Mouse (Mus musculus) heart, adult 2 months (tissue): Measurements from ENCODE around the gene Wfikkn1. TPM values are rescaled to one million over a fixed set of nuclear protein-coding genes. Genes with fewer than 3 reads are reported as not detected.

ENCODE experiments used
- DNase-seq, 2 experiments: peaks; one replicate each; pipeline ENCODE4 v3.0.0; 2021
- H3K27ac ChIP-seq: fragments of 200-600 bp; 2 replicates; pipeline ENCODE4 v1.8.1; 2022
- H3K27me3 ChIP-seq: fragments of 200-500 bp; 2 replicates; pipeline ENCODE4 v1.6.1; 2012; ENCODE audit warnings: mild to moderate bottlenecking, low read length, inconsistent platforms, mixed read lengths; ENCODE audit not compliant: control insufficient read depth, insufficient read depth
- H3K36me3 ChIP-seq: fragments of 200-500 bp; 2 replicates; pipeline ENCODE4 v1.6.1; 2012; ENCODE audit warnings: low read length, inconsistent platforms; ENCODE audit not compliant: control insufficient read depth, insufficient read depth
- H3K4me1 ChIP-seq: fragments of 200-500 bp; 2 replicates; pipeline ENCODE4 v1.6.1; 2011; ENCODE audit warnings: low read length; ENCODE audit not compliant: control insufficient read depth, insufficient read depth
- H3K4me3 ChIP-seq: fragments of 200-600 bp; 2 replicates; pipeline ENCODE4 v1.8.1; 2022
- H3K79me2 ChIP-seq: fragments of 200-500 bp; replicated peaks from 2 replicates; pipeline ENCODE4 v1.6.1; 2012; ENCODE audit warnings: mild to moderate bottlenecking, inconsistent platforms, low read length, moderate library complexity, mixed read lengths; ENCODE audit not compliant: control insufficient read depth, insufficient read depth
- H3K9ac ChIP-seq: fragments of 200-500 bp; 2 replicates; pipeline ENCODE4 v1.6.1; 2012; ENCODE audit warnings: low read depth, mild to moderate bottlenecking, control low read depth, inconsistent platforms, low read length, mixed read lengths
- CTCF ChIP-seq: fragments of 200-600 bp; IDR thresholded peaks from 2 replicates; pipeline ENCODE4 v1.8.1; 2022; ENCODE audit warnings: antibody characterized with exemption, mild to moderate bottlenecking, moderate library complexity
- EP300 ChIP-seq: fragments of 200-500 bp; IDR thresholded peaks from 2 replicates; pipeline ENCODE4 v1.6.1; 2011; ENCODE audit warnings: low read depth, low read length, control low read depth; ENCODE audit not compliant: insufficient read depth
- POLR2A ChIP-seq: fragments of 200-500 bp; IDR thresholded peaks from 2 replicates; pipeline ENCODE4 v1.6.1; 2011; ENCODE audit warnings: mild to moderate bottlenecking, low read depth, low read length, control low read depth; ENCODE audit not compliant: insufficient read depth
- WGBS: fragments of 180-500 bp; shearing (Covaris S2); methylation state at CpG from one replicate; pipeline ENCODE4 v1.1.7; 2018; 5-methylcytosine and 5-hydroxymethylcytosine counted together
- intact Hi-C: fragments of 180-260 bp; cut with DNase I; formaldehyde crosslinking; loops from one replicate; pipeline ENCODE4 v1.15.1; 2025
- polyA plus RNA-seq: library from polyadenylated mRNA; depleted of rRNA; stranded (reverse); fragments of >200 nt; gene quantifications from 2 replicates; pipeline ENCODE4 v1.2.3, GENCODE M21; 2012
- total RNA-seq, 2 experiments: library from RNA; stranded (reverse); gene quantifications; 2 replicates each; pipeline ENCODE4 v1.2.3; 2021

Gene Wfikkn1
- total and polyA plus RNA-seq, 3 experiments: 0.29 to 0.82 (median 0.50) TPM

- no peak for DNase-seq
- H3K27me3 ChIP-seq: no peaks in the 10 kb centered on the region
- intact Hi-C loops: no loop called here
- no peak overlapping the region for H3K9ac ChIP-seq
- TF ChIP-seq EP300: no peak
- TF ChIP-seq CTCF: no peak
- no peak for TF ChIP-seq POLR2A
- no peaks in the 10 kb centered on the region for H3K36me3 ChIP-seq
- no peaks in the 10 kb centered on the region for H3K4me1 ChIP-seq
- H3K79me2 ChIP-seq: no peaks in the 10 kb centered on the region
- no peak overlapping the region for H3K27ac ChIP-seq
- no peak overlapping the region for H3K4me3 ChIP-seq
- WGBS: 91% methylated on average over 8 of the region's 8 CpGs
These were observed 2.6 kb upstream of the Wfikkn1 start for GRCm38 (mm10) chr17:25883268-25883667.

GRCm38 (mm10) chr17:25882306-25882705, 1.6 kb upstream of the Wfikkn1 start:
- no peaks in the 10 kb centered on the region for H3K36me3 ChIP-seq
- 67% methylated on average over 5 of the region's 5 CpGs for WGBS
- intact Hi-C loops: no loop called here
- no peak overlapping the region for H3K4me3 ChIP-seq
- H3K27me3 ChIP-seq: no peaks in the 10 kb centered on the region
- TF ChIP-seq POLR2A: no peak
- TF ChIP-seq EP300: no peak
- no peak for TF ChIP-seq CTCF
- no peak for DNase-seq
- no peaks in the 10 kb centered on the region for H3K79me2 ChIP-seq
- no peak overlapping the region for H3K27ac ChIP-seq
- H3K4me1 ChIP-seq: no peaks in the 10 kb centered on the region
- no peak overlapping the region for H3K9ac ChIP-seq

GRCm38 (mm10) chr17:25881691-25882090, 1.0 kb upstream of the Wfikkn1 start:
- TF ChIP-seq CTCF (no peak), EP300 (no peak), POLR2A (no peak)
- Histone ChIP-seq H3K4me1 (no peaks in the 10 kb centered on the region), H3K27ac (no peak overlapping the region), H3K27me3 (no peaks in the 10 kb centered on the region), H3K79me2 (no peaks in the 10 kb centered on the region), H3K4me3 (no peak overlapping the region), H3K9ac (no peak overlapping the region), H3K36me3 (no peaks in the 10 kb centered on the region)
- WGBS: 82% methylated on average over 4 of the region's 4 CpGs
- intact Hi-C loops: no loop called here
- no peak for DNase-seq

- Histone ChIP-seq H3K79me2 (no peaks in the 10 kb centered on the region), H3K27me3 (no peaks in the 10 kb centered on the region), H3K9ac (no peak overlapping the region), H3K4me1 (0 out of 2 replicates have a peak, but pooled peaks cover 1% of the 10 kb centered on the region), H3K36me3 (no peaks in the 10 kb centered on the region), H3K4me3 (no peak overlapping the region), H3K27ac (no peak overlapping the region)
- intact Hi-C loops: no loop called here
- DNase-seq: no peak
- TF ChIP-seq CTCF: no peak
- TF ChIP-seq POLR2A: 0 out of 2 replicates have a peak, but pooled peaks have one; percentile 9
- 33% methylated on average over 5 of the region's 5 CpGs for WGBS
These were observed 419 bp upstream of the Wfikkn1 start for GRCm38 (mm10) chr17:25880913-25881641.

GRCm38 (mm10) chr17:25879750-25880149, 908 bp downstream of the Wfikkn1 start:
- Histone ChIP-seq H3K79me2 (no peaks in the 10 kb centered on the region), H3K36me3 (no peaks in the 10 kb centered on the region), H3K27ac (no peak overlapping the region), H3K4me3 (no peak overlapping the region), H3K9ac (no peak overlapping the region), H3K27me3 (no peaks in the 10 kb centered on the region), H3K4me1 (0 out of 2 replicates have a peak, but pooled peaks cover 1% of the 10 kb centered on the region)
- DNase-seq: no peak
- WGBS: 86% methylated on average over 8 of the region's 8 CpGs
- TF ChIP-seq EP300: no peak
- no peak for TF ChIP-seq POLR2A
- no peak for TF ChIP-seq CTCF
- intact Hi-C loops: no loop called here

- Histone ChIP-seq H3K27me3 (no peaks in the 10 kb centered on the region), H3K9ac (no peak overlapping the region), H3K36me3 (no peaks in the 10 kb centered on the region), H3K79me2 (no peaks in the 10 kb centered on the region), H3K4me1 (peaks cover 4% of the 10 kb centered on the region; the same call in 1 of the 2 replicates), H3K4me3 (no peak overlapping the region), H3K27ac (no peak overlapping the region)
- TF ChIP-seq POLR2A (0 out of 2 replicates have a peak, but pooled peaks have one; percentile 9), CTCF (peak; percentile 63), EP300 (no peak)
- intact Hi-C loops: no loop called here
- 80% methylated on average over 4 of the region's 4 CpGs for WGBS
- DNase-seq: no peak
These were observed 1.4 kb downstream of the Wfikkn1 start for GRCm38 (mm10) chr17:25879261-25879660.
